Mouse (Mus musculus) ES-E14 (cell line): ENCODE data around the gene Gm17304.

Experiments
- CHD2 ChIP-seq: IDR thresholded peaks from 2 replicates; pipeline ENCODE4 v1.6.1; 2014; ENCODE audit warnings: mild to moderate bottlenecking, low read depth, low read length, inconsistent platforms
- HCFC1 ChIP-seq: IDR thresholded peaks from 2 replicates; pipeline ENCODE4 v1.6.1; 2012; ENCODE audit warnings: low read length, inconsistent platforms, borderline replicate concordance; ENCODE audit not compliant: insufficient read depth

DNA sequence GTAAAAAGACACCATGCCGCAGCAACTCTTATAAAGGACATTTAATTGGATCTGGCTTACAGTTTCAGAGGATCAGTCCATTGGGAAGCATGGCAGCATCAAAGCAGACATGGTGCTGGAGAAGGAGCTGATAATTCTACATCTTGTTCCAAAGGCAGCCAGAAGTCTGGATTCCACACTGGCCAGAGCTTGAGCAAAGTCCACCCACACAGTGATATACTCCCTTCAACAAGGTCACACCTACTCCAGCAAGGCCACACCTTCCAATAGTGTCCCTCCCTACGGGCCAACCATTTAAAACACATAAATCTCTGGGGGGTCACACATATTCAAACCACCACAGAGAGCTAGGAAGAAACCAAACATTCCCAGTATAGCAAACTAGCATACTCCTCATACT is 3.3 kb downstream of the Gm17304 start:
- TF ChIP-seq HCFC1 (no peak), CHD2 (no peak)
